Mouse (Mus musculus): ENCODE results near the gene Prickle4. TPM values are rescaled to one million over a fixed set of nuclear protein-coding genes. Genes with fewer than 3 reads are reported as not detected.

Prickle4 gene
- polyA plus RNA-seq, 1 experiment from 2014 or later = 0.78 TPM

DNA sequence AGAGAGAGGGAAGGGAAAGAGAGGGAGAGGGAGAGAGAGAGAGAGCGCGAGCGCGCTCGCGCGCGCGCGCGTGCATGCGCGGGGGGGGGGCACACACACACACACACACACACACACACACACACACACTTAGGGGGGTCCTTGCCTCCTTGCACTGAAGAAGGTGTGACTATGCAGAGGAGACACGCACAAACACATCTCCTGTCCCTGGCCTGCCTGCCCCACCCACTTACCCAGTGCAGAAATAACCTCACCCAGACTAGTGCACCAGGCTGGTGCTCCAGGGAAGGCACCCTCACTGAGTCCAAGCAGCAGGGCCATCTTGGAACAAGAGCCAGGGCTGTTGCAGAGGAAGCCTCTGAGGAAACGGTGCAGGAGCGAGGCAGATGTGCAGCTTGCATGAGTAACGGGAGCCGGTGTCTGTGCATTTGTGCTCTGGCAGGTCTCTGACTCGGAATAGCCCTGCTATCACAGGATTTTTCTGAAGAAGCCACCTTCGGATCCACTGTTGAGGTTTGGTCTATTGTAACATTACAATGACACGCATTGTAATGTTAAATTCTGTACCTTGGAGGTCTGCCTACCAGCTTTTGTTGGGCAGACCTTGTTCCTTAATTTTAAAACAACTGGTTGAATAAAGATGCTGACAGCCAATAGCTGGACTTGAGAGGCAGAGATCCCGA is 18.5 kb upstream of the Prickle4 start:
- H3K9ac ChIP-seq (ENCODE audit: low read length) = no peak overlapping the region
- no peak overlapping the region for H3K4me2 ChIP-seq (ENCODE audit: low read length)
- no peak for ATAC-seq (ENCODE audit: insufficient number of reproducible peaks, insufficient read depth, low FRiP score, low read depth)
- 55% methylated on average over 9 of the region's 22 CpGs for WGBS
- H3K27ac ChIP-seq (replicated peaks in 1 of 2; ENCODE audit: control insufficient read depth in 1 of 2, insufficient read depth in 1 of 2, low read depth in 2 of 2, low read length in 2 of 2) = no peak overlapping the region
- peaks cover 2 to 4% of the 10 kb centered on the region in 2 experiments; a peak in 1 of 4 replicates for H3K4me1 ChIP-seq (ENCODE audit: control insufficient read depth in 2 of 2, insufficient read depth in 2 of 2, low read length in 2 of 2)
- no peaks in the 10 kb centered on the region for H3K27me3 ChIP-seq (ENCODE audit: control insufficient read depth, insufficient read depth, low read length)
- H3K4me3 ChIP-seq (ENCODE audit: control insufficient read depth in 1 of 2, insufficient read depth in 1 of 2, low read depth in 1 of 2, low read length in 2 of 2) = no peak overlapping the region
- H3K9me3 ChIP-seq (ENCODE audit: control insufficient read depth, low read length) = no peaks in the 10 kb centered on the region
- no peaks in the 10 kb centered on the region for H3K36me3 ChIP-seq (ENCODE audit: control insufficient read depth, insufficient read depth, low read length)

DNA sequence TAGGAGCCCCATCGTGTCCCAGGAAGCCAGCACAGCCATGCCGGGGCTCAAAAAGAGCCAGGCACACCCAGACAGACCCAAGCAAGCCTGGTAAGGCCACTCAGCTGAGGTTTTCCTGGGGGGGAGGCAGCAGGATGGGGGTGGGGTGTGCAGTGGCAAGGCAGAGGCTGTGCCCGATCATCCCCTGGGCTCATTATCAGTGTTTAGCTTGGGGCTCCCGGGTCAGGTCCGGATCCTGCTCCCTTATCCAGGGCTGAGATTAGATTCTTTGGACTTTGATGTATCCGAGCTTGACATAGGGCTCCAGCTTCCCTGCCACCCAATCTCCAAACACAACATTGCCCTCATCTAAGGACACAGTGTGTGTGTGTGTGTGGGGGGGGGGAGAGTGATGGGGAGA is 17.3 kb upstream of the Prickle4 start:
- Histone ChIP-seq H3K4me3 (ENCODE audit: control insufficient read depth in 1 of 2, insufficient read depth in 1 of 2, low read depth in 1 of 2, low read length in 2 of 2) (no peak overlapping the region), H3K4me2 (ENCODE audit: low read length) (no peak overlapping the region), H3K27ac (replicated peaks in 1 of 2; ENCODE audit: control insufficient read depth in 1 of 2, insufficient read depth in 1 of 2, low read depth in 2 of 2, low read length in 2 of 2) (no peak overlapping the region), H3K4me1 (ENCODE audit: control insufficient read depth in 2 of 2, insufficient read depth in 2 of 2, low read length in 2 of 2) (peaks cover 2 to 4% of the 10 kb centered on the region in 2 experiments; a peak in 1 of 4 replicates), H3K9ac (ENCODE audit: low read length) (no peak overlapping the region), H3K9me3 (ENCODE audit: control insufficient read depth, low read length) (no peaks in the 10 kb centered on the region), H3K36me3 (ENCODE audit: control insufficient read depth, insufficient read depth, low read length) (no peaks in the 10 kb centered on the region), H3K27me3 (ENCODE audit: control insufficient read depth, insufficient read depth, low read length) (no peaks in the 10 kb centered on the region; the same call in 1 of the 2 replicates)
- whole genome bisulfite sequencing = 19% methylated on average over 6 of the region's 6 CpGs
- no peak for ATAC-seq (ENCODE audit: insufficient number of reproducible peaks, insufficient read depth, low FRiP score, low read depth)

- H3K27ac ChIP-seq (replicated peaks in 1 of 2; ENCODE audit: control insufficient read depth in 1 of 2, insufficient read depth in 1 of 2, low read depth in 2 of 2, low read length in 2 of 2) = no peak overlapping the region
- no peak overlapping the region for H3K4me2 ChIP-seq (ENCODE audit: low read length)
- no peaks in the 10 kb centered on the region; the same call in 1 of the 2 replicates for H3K27me3 ChIP-seq (ENCODE audit: control insufficient read depth, insufficient read depth, low read length)
- H3K9me3 ChIP-seq (ENCODE audit: control insufficient read depth, low read length) = no peaks in the 10 kb centered on the region
- H3K4me1 ChIP-seq (ENCODE audit: control insufficient read depth in 2 of 2, insufficient read depth in 2 of 2, low read length in 2 of 2) = peaks cover 3 to 4% of the 10 kb centered on the region in 2 experiments; a peak in 1 of 4 replicates
- no peaks in the 10 kb centered on the region for H3K36me3 ChIP-seq (ENCODE audit: control insufficient read depth, insufficient read depth, low read length)
- 53% methylated on average over 3 of the region's 3 CpGs for WGBS
- ATAC-seq (ENCODE audit: insufficient number of reproducible peaks, insufficient read depth, low FRiP score, low read depth) = no peak
- no peak overlapping the region for H3K9ac ChIP-seq (ENCODE audit: low read length)
- H3K4me3 ChIP-seq (ENCODE audit: control insufficient read depth in 1 of 2, insufficient read depth in 1 of 2, low read depth in 1 of 2, low read length in 2 of 2) = no peak overlapping the region
These were observed 15.5 kb upstream of the Prickle4 start for GRCm38 (mm10) chr17:47710036-47710435.

- no peak for ATAC-seq (ENCODE audit: insufficient number of reproducible peaks, insufficient read depth, low FRiP score, low read depth)
- Histone ChIP-seq H3K27ac (replicated peaks in 1 of 2; ENCODE audit: control insufficient read depth in 1 of 2, insufficient read depth in 1 of 2, low read depth in 2 of 2, low read length in 2 of 2) (no peak overlapping the region), H3K4me3 (ENCODE audit: control insufficient read depth in 1 of 2, insufficient read depth in 1 of 2, low read depth in 1 of 2, low read length in 2 of 2) (no peak overlapping the region), H3K9ac (ENCODE audit: low read length) (no peak overlapping the region), H3K4me2 (ENCODE audit: low read length) (no peak overlapping the region), H3K9me3 (ENCODE audit: control insufficient read depth, low read length) (no peaks in the 10 kb centered on the region), H3K36me3 (ENCODE audit: control insufficient read depth, insufficient read depth, low read length) (no peaks in the 10 kb centered on the region), H3K27me3 (ENCODE audit: control insufficient read depth, insufficient read depth, low read length) (no peaks in the 10 kb centered on the region; the same call in 1 of the 2 replicates), H3K4me1 (ENCODE audit: control insufficient read depth in 2 of 2, insufficient read depth in 2 of 2, low read length in 2 of 2) (peaks cover 3 to 4% of the 10 kb centered on the region in 2 experiments; a peak in 1 of 4 replicates)
- WGBS = 64% methylated on average over 4 of the region's 4 CpGs
These were observed 14.4 kb upstream of the Prickle4 start for GRCm38 (mm10) chr17:47708972-47709371.

DNA sequence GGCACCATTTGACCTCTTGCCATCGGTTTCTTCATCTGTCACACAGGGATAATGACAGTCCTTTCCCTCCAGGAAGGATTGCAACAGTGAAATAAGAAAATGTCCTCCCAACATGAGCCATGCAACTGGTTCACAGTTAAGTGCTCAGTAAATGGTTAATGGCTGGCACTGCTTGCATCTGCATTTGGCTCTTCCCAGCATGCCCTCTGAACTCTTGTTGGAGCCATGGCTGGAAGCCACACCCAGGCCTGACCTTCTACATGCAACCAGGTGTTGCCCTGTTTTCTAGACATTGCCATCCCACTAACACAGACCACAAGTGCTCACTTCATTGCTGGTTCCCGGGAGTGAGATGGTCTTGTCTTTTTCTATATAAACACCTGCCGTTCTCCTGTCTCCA is 13.4 kb upstream of the Prickle4 start:
- WGBS = 74% methylated on average over 3 of the region's 3 CpGs
- Histone ChIP-seq H3K9me3 (ENCODE audit: control insufficient read depth, low read length) (no peaks in the 10 kb centered on the region), H3K36me3 (ENCODE audit: control insufficient read depth, insufficient read depth, low read length) (0 out of 2 replicates have a peak, but pooled peaks cover 8% of the 10 kb centered on the region), H3K4me2 (ENCODE audit: low read length) (no peak overlapping the region), H3K27ac (replicated peaks in 1 of 2; ENCODE audit: control insufficient read depth in 1 of 2, insufficient read depth in 1 of 2, low read depth in 2 of 2, low read length in 2 of 2) (no peak overlapping the region), H3K27me3 (ENCODE audit: control insufficient read depth, insufficient read depth, low read length) (no peaks in the 10 kb centered on the region; the same call in 1 of the 2 replicates), H3K4me3 (ENCODE audit: control insufficient read depth in 1 of 2, insufficient read depth in 1 of 2, low read depth in 1 of 2, low read length in 2 of 2) (no peak overlapping the region), H3K9ac (ENCODE audit: low read length) (no peak overlapping the region), H3K4me1 (ENCODE audit: control insufficient read depth in 2 of 2, insufficient read depth in 2 of 2, low read length in 2 of 2) (peaks cover 6 to 7% of the 10 kb centered on the region in 2 experiments; a peak in 2 of 4 replicates)
- no peak for ATAC-seq (ENCODE audit: insufficient number of reproducible peaks, insufficient read depth, low FRiP score, low read depth)

GRCm38 (mm10) chr17:47706196-47706595 is 11.7 kb upstream of the Prickle4 start:
- no peak overlapping the region for H3K9ac ChIP-seq (ENCODE audit: low read length)
- H3K9me3 ChIP-seq (ENCODE audit: control insufficient read depth, low read length) = no peaks in the 10 kb centered on the region
- WGBS = 71% methylated on average over 1 of the region's 1 CpGs
- no peak overlapping the region for H3K4me2 ChIP-seq (ENCODE audit: low read length)
- peaks cover 9 to 12% of the 10 kb centered on the region in 2 experiments; a peak in 3 of 4 replicates for H3K4me1 ChIP-seq (ENCODE audit: control insufficient read depth in 2 of 2, insufficient read depth in 2 of 2, low read length in 2 of 2)
- no peaks in the 10 kb centered on the region; the same call in 1 of the 2 replicates for H3K27me3 ChIP-seq (ENCODE audit: control insufficient read depth, insufficient read depth, low read length)
- H3K4me3 ChIP-seq (ENCODE audit: control insufficient read depth in 1 of 2, insufficient read depth in 1 of 2, low read depth in 1 of 2, low read length in 2 of 2) = no peak overlapping the region
- ATAC-seq (ENCODE audit: insufficient number of reproducible peaks, insufficient read depth, low FRiP score, low read depth) = peak; percentile 18; the same call in 1 of the 2 replicates
- H3K27ac ChIP-seq (replicated peaks in 1 of 2; ENCODE audit: control insufficient read depth in 1 of 2, insufficient read depth in 1 of 2, low read depth in 2 of 2, low read length in 2 of 2) = no peak overlapping the region; a peak in 1 of 4 replicates
- H3K36me3 ChIP-seq (ENCODE audit: control insufficient read depth, insufficient read depth, low read length) = peaks cover 23% of the 10 kb centered on the region

DNA sequence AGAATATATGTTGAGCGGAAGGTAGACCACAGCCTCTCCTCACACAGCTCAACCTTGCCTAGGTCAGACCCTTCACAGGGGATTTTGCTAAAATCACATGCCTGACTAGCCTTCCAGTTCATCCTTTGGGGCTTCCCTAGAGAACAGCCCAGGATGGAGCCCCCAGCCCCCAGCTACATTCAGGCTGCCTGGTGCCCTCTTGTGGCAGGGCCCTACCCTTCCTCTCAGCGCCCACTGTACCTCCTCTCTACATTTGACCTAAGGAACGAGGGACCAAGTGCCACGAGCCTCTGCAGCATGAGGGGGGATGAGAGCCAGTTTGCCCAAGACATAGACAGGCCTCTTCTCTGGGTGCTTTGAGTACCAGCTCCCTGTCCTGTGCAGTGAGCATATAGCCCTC is 10.2 kb upstream of the Prickle4 start:
- Histone ChIP-seq H3K27me3 (ENCODE audit: control insufficient read depth, insufficient read depth, low read length) (no peaks in the 10 kb centered on the region; the same call in 1 of the 2 replicates), H3K36me3 (ENCODE audit: control insufficient read depth, insufficient read depth, low read length) (peaks cover 30% of the 10 kb centered on the region), H3K4me3 (ENCODE audit: control insufficient read depth in 1 of 2, insufficient read depth in 1 of 2, low read depth in 1 of 2, low read length in 2 of 2) (no peak overlapping the region), H3K4me1 (ENCODE audit: control insufficient read depth in 2 of 2, insufficient read depth in 2 of 2, low read length in 2 of 2) (peaks cover 9 to 12% of the 10 kb centered on the region in 2 experiments; a peak in 3 of 4 replicates), H3K9ac (ENCODE audit: low read length) (no peak overlapping the region), H3K27ac (replicated peaks in 1 of 2; ENCODE audit: control insufficient read depth in 1 of 2, insufficient read depth in 1 of 2, low read depth in 2 of 2, low read length in 2 of 2) (no peak overlapping the region), H3K9me3 (ENCODE audit: control insufficient read depth, low read length) (no peaks in the 10 kb centered on the region), H3K4me2 (ENCODE audit: low read length) (no peak overlapping the region)
- no peak for ATAC-seq (ENCODE audit: insufficient number of reproducible peaks, insufficient read depth, low FRiP score, low read depth)
- WGBS = 83% methylated on average over 4 of the region's 4 CpGs

Data from heart, embryonic 14.5 days (tissue).